Mouse (Mus musculus) adipocyte (in vitro differentiated cells): ENCODE results near the gene Gm9747.

ENCODE experiments used
- DNase-seq: peaks from one replicate; pipeline ENCODE4 v3.0.0-alpha.2; 2016; ENCODE audit warnings: low spot score

Gene Gm9747

DNA sequence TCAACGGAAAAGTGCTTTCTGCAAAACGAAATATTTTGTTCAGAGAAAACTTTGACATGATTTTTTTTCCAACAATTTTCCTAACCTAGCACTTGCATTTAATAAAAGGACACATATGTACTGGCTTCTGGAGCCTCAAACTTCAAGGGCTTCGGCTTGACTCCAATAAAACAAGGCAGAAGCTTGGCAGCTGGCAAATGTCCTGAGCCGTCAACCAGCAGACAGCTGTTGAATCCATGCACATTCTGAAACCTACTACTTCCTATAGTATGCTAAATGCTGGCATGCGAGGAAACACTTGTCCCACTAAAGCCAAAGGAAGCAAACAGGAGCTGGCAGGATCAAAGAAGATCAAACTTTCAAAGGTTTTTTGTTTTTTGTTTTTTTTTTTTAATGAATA lies 24.5 kb downstream of the Gm9747 start:
- no peak for DNase-seq

DNA sequence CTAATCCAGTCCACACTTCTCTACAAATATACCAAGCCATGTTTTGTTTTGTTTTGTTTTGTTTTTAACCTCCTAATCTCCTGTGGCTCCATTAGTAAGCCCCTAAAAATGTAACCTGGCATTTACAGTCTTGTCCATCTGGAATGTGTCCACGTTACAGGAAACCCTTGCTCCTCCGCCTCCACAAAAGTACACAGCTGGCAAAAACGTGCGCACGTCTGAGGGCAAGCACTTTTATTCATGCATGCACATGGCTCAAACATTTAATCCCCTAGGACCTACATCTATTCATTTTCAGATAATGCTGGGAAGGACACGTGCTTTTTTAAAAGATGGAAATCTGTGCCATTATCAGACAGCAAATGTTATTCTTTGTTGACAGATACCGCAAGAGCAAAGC lies 25.4 kb downstream of the Gm9747 start:
- DNase-seq, result no peak

DNA sequence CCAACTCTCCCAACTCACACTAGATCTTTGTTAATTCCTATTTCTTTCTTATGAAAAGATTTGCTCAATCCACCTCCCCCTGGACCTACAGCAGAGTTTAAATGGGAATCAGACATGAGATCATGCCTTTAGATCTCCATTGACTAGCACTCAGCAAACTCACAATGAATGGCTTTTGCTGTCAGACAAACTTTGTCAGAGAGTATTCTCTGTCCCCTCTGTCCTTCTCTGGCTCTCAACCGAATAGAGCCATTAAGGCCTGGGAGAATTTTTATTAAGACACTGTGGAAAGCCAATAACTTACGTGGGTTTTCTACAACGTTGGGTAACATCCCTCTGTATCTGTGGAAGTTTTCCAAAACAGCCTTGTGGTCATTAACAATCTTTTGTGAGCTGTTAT lies 27.1 kb downstream of the Gm9747 start:
- peak; percentile 50 for DNase-seq

DNA sequence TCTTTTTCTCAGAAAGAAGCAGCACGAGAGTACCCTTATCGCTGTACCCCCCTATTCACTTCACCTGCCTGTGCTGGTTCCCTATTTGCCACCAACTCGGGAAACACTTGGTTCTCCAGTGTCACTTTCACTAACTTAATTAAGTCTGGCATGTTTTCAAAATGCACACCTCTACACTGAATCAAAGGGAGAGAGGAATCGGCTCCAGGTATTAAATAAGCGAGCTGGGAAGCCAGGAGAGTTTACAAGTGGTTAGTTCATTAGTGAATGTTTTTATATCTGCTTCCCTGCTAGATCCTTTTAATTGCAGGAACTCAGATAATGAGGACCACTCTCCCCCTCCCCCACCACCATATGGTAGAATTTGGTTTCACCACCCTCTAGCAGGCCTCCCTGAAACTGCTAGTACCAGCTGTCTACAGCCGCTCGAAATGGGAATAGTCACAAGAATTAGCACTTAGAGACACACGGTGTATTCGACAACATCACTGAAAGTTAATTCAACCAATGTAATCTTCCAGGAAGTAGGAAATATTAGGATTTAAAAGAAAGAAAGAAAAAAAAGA lies 28.2 kb downstream of the Gm9747 start:
- DNase-seq, result no peak

DNA sequence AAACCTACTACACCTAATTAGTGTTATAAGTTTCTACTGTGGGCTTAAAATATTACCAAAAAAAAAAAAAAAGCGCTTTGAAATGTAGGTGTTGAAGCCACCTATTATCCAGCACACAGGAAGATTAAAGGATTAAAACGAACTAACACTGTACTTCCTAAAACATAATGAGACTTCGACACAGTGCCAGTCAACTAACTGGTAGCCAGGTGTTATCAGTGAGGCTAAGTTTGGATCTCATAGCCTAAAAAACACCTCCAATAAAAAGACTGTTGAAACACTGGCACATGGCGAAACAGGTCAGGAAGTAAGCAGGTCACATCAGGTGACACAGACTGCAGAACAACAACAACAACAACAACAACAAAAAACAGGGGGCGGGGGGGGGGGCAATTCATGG lies 28.7 kb downstream of the Gm9747 start:
- DNase-seq, result no peak

DNA sequence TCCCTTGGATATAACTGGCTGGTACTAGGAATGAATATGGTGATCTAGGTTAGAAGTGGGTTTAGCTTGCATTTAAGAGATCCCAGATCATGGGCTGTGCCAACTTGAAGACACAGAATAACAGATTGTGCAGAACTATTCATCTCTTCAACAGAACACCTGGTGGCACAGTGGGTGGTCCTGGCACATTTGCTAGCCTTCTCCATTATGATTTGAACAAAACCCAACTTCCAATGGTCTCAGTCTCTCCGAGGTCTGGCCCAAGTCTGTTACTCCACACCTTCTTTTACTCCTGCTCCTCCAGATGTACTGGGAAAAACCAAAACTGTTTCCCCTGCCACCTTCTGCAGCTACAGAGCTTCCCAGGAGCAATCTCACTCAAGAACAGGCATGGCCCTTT lies 29.4 kb downstream of the Gm9747 start:
- no peak for DNase-seq

DNA sequence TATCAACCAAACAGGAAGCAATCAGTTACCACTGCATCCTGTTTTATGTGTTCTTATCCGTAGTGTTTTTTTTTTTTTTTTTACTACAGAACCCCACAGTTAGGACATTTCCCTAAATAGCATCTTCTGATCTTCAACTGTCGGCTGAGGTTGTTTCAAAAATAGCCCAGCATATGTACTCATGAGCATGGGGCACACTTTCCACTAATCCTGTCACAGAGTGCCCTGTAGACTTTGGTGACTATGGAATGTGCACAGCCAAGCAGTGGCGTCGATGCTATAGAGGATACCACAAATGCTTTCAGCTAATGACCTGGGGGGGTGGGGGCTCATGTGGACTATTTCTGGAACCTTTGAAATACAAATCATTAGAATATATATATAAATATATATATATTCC lies 34.6 kb downstream of the Gm9747 start:
- no peak for DNase-seq

DNA sequence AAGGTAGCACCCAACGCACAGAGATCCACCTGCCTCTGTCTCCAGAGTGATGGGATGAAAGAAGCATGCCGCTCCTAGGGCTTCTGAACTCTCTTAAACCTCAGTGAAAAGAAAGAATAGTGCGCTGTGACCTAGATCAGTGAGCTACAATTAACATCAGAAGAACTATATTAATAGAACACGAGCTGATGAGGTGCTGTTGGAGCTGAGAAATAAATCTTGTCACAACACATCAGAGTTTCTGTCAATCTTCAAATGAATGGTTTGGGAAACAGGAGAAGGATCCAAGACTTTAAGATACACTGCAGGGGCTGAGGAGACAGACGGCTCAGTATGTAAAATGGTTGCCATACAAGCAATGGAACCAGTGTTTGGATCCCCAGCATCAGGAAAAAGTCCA lies 39.3 kb downstream of the Gm9747 start:
- no peak for DNase-seq

DNA sequence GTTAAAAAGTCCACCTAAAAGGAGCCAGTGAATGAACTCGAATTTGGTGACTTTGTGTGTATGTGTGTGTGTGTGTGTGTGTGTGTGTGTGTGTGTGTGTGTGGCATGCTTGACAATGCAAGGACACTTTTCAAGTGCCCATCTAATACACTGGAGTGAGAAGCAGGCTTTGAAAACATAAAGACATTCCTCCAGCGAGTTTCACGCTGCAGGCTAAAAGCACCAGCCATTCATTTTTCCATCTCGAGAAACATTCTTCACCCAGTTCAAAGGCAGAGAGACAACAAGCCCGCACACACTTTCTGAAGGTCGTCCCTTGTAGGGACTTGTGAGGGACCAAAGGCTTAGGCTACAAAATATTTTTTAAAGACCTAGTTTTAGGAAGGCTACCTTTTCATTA lies 40.6 kb downstream of the Gm9747 start:
- no peak for DNase-seq

DNA sequence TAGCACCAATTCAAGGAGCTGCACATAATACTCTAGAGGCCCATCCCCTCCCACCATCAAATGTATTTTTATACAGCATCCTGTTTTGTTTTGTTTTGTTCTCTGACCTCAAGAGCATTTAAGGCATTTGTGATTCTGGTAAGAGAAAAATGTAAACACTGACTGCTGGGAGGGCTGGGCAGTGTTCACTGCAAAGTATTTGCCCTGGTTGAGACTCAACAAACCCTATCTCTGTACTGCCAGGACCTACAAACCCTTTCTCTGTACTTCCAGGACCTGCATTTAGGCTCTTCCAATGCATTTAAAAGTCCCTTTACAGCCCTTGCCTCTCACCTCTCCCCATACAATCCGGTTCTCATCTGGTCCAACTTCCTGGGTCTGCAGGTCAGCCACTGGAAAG lies 41.4 kb downstream of the Gm9747 start:
- DNase-seq, result no peak

DNA sequence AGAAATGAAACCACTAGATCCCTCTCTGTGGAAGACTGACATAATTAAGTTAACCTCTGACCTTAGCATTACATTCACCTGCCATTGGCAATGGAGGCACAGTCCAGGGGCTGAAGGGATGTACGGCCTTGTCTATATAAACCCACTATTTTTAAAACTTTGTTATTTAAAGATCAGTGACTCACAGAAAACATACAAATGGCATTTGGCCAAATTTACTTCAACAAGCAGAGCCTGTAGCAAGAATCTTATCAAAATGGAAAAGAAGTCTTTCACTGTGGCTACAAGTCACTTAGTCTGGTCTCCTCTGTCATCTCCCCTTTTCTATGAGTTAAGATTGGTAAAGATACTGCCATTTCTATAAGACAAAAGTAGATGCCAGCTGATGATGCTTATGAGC lies 46.9 kb downstream of the Gm9747 start:
- DNase-seq, result no peak

DNA sequence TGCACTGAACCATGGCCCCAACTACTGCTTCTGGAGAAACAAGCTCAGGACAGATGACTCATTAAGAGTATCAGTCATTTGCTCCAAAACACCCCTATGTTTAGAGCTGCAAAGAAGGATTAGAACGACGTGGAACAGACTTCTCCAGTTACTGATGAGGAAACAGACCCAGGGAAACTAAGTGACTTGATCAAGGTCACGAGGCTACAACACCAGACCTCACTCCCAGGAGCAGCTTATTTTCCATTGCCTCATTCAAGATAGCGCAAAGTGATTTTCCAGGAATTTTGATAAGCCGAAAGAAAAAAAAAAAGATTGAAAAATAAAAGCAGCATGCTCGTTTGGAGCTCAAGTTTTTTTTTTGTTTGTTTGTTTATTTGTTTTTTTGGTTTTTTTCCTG lies 48.9 kb downstream of the Gm9747 start:
- no peak for DNase-seq

DNA sequence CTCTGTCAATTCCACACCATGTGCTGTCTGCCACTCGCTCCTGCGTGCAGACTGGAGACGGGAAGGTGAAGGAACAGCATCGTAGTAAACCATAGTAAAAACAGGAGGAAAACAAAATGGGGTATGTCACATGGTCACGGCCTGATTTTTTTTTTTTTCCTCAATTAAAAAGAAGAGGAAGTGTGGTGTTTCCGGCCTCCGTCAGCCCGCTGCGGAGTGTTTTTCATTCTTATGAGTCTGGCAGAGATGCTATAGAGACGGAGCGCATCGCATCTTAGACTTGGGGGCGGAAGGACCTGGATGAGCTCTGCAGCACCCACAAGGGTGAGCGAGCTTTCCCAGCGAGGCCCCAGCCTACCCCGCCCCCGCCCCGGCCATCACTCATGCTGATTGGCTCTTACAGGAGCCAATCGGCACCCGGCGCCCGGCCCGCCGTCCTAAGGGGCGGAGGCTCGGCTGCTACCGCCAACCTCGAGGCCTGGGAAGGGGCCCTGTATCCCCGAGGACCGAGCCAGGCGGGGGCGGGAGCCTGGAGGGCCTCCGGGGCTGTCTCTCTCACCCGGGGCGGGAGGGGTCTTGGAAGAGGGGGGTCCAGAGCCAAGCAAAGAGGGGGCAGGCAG lies 50.2 kb downstream of the Gm9747 start:
- peak; percentile 90 for DNase-seq

DNA sequence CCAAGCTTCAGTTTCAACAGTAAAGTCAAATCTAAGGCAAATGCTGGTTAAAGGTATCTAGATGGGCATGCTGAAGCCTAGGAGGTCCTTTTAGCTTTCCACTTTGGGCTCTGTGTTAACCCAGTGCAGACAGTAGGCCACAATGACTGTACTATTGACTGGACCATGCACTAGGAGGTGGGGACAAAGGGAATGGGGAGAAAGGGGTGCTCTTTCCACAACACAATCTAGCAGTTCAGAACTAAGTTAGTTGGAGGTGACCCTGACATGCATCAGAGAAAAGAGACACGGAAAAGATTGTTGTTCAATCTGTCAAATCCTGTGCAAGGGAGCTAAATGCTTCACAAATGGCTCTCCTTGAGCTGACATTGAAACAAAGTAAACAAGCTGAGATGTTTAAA lies 51.0 kb downstream of the Gm9747 start:
- peak; percentile 79 for DNase-seq

DNA sequence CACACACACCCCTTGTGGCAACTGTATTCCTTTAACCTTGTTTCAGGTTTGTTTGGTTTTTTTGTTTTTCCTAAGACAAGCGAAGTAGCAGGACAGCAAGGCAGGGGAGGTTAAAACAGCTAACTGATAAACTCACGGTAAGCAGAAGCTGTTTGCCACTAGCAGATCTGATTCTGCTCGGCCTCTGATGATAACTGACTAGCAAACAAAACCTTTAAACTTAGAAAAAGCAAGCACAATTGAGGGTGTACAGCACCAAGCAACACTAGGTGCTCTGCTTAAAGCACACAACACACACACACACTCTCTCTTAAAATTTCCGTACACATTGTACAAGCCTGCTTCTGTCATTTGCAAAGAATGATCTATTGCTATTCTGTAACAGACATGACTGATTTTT lies 51.5 kb downstream of the Gm9747 start:
- DNase-seq, result peak; percentile 49
